ENCODE assay signal across 9 mouse cellular contexts in the genomic region with DNA sequence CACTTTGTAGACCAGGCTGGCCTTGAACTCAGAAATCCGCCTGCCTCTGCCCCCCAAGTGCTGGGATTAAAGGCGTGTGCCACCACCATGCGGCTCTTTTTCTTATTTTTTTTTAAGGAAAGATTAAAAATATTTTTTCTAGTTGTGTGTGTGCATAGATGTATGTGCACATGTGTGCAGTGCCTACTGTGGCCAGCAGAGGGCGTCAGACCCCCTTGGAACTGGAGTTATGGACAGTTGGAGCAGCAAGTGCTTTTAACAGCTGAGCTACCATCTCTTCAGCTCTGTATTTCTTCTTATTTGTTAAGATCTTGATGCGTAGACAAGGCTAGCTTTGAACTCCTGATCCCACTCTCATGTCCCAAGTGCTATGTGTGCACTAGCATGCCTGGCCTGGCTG. TPM values are rescaled to one million over a fixed set of nuclear protein-coding genes. Genes with fewer than 3 reads are reported as not detected.
A peak's percentile ranks its signal among the peaks of the same experiment; 100 is the strongest.
DNase-seq lines count a peak whose midpoint lies in the region; TF ChIP-seq lines count a peak whose summit lies in the region.
"Had no signal": no experiment of that assay in that cellular context is flagged by ENCODE, and none has a peak within 500 bp of the region (broad histone marks: within the 10 kb centered on the region; RNA-seq: fewer than 3 reads in every experiment).

No protein-coding gene starts in this region.

- 74% methylated on average over 5 of the region's 5 CpGs for WGBS in lung, adult 2 months

- DNase-seq in cerebellum, postnatal 10 days: peak; percentile 62 to 74
- no peak for DNase-seq in cerebellum, adult 9-10 months
- DNase-seq in lung, adult 2 months: no peak
- DNase-seq in lung, postnatal 25 days (ENCODE audit: low spot score): no peak
- no peak for DNase-seq in brain, embryonic 14.5 days (ENCODE audit: low read depth)
- DNase-seq in thymus, postnatal 10 days (ENCODE audit: low spot score in 2 of 2): peak; percentile 29 to 44
- no peak for DNase-seq in urinary bladder, postnatal 4 days (ENCODE audit: low spot score in 2 of 2)
- DNase-seq in gastrocnemius, adult 18-20 months (ENCODE audit: low spot score): no peak

- no peaks in the 10 kb centered on the region for H3K4me1 ChIP-seq in lung, adult 2 months (ENCODE audit: control insufficient read depth, insufficient read depth, low read length)

- no peak overlapping the region for H3K4me3 ChIP-seq in lung, adult 2 months (replicated peaks; ENCODE audit: extremely low read depth, low read depth, low read length)

- no peak for TF ChIP-seq POLR2A in lung, adult 2 months (IDR thresholded peaks at IDR 0.05; ENCODE audit: borderline replicate concordance, extremely low read depth, low read depth, low read length)
- no peak for TF ChIP-seq POLR2A in brain, embryonic 14.5 days (IDR thresholded peaks at IDR 0.05; ENCODE audit: borderline replicate concordance, extremely low read depth, insufficient read depth, insufficient read length, poor library complexity, severe bottlenecking)

- TF ChIP-seq CTCF in lung, adult 2 months (IDR thresholded peaks at IDR 0.05; ENCODE audit: insufficient read depth, low read length): peak; percentile 54
- TF ChIP-seq CTCF in brain, embryonic 14.5 days (IDR thresholded peaks at IDR 0.05; ENCODE audit: borderline replicate concordance, extremely low read depth, insufficient read depth, insufficient read length): peak; percentile 60

RNA-seq across cellular contexts. Expression of gene Pafah2, which starts 13.2 kb away (rescaled TPM):
- 35.6 and 41.0 TPM in 2 replicates for polyA plus RNA-seq in lung, adult 2 months (2012; rRNA removed)
- 14.0 and 14.6 TPM in 2 replicates for polyA plus RNA-seq in brain, embryonic 14.5 days (2012; rRNA removed)
- total RNA-seq in gastrocnemius, adult 18-20 months (2021): 1 to 10 TPM; 2.5 to 2.6 TPM

RNA-seq across cellular contexts. Expression of gene Extl1, which starts 25.6 kb away (rescaled TPM):
- polyA plus RNA-seq in lung, adult 2 months (2012; rRNA removed): 1.9 and 3.7 TPM in 2 replicates
- polyA plus RNA-seq in brain, embryonic 14.5 days (2012; rRNA removed): 0.32 and 0.40 TPM in 2 replicates
- total RNA-seq in gastrocnemius, adult 18-20 months (2021): 10 to 100 TPM; 25.5 to 31.9 TPM
- polyA plus RNA-seq: G1E had no signal

RNA-seq across cellular contexts. Expression of gene Stmn1, which starts 58.8 kb away (rescaled TPM):
- polyA plus RNA-seq in lung, adult 2 months (2012; rRNA removed): 18.8 and 38.6 TPM in 2 replicates
- 1,070 and 2,202 TPM in 2 replicates for polyA plus RNA-seq in brain, embryonic 14.5 days (2012; rRNA removed)
- total RNA-seq in gastrocnemius, adult 18-20 months (2021): 1 to 10 TPM; 2.5 to 3.5 TPM

Comparison
In these comparisons a context has a peak if more than half of its experiments do, and no peak if none do; other contexts are left out.
1. DNase-seq: peak in cerebellum, postnatal 10 days (2 of 2) and thymus, postnatal 10 days (2 of 2); none in cerebellum, adult 9-10 months (single experiment), lung, adult 2 months (single experiment), lung, postnatal 25 days (single experiment), brain, embryonic 14.5 days (single experiment), urinary bladder, postnatal 4 days (0 of 2) and gastrocnemius, adult 18-20 months (single experiment).
2. RNA of gene Stmn1, which starts 58.8 kb away (polyA plus RNA-seq): 1,070 to 2,202 TPM in brain, embryonic 14.5 days; 18.8 to 38.6 TPM in lung, adult 2 months; every median in the first group is over 10 times any median in the second.